Mouse (Mus musculus): ENCODE results near the gene Cachd1. TPM values are rescaled to one million over a fixed set of nuclear protein-coding genes. Genes with fewer than 3 reads are reported as not detected.

Gene Cachd1
- total and polyA plus RNA-seq, 3 experiments = 6.1 to 55.2 (median 28.8) TPM

DNA sequence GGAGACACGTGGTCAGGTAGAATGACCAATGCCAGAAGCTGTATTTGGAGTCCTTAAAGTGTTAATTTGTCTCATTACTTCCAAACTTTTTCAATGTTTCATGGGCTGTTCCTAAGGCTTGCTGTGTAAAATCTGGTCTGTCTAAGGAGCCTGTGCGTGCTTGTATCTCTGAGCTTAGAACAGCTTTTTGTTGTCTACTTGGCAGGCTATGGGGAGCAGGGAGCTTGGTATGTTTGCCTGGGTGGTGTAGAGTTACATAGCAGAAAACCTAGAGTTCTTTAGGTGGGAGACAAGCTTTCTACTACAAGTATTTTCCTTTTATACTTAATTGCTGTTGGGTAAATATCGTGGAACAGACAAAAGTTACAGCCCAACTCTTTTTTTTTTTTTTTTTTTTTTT, 150.1 kb downstream of the Cachd1 start:
- no peak overlapping the region for H3K4me3 ChIP-seq (ENCODE audit: low read depth, low read length)
- H3K9me3 ChIP-seq (replicated peaks) = no peaks in the 10 kb centered on the region
- no peaks in the 10 kb centered on the region for H3K36me3 ChIP-seq (replicated peaks)
- no peak for DNase-seq (ENCODE audit: low spot score)
- H3K27me3 ChIP-seq (ENCODE audit: insufficient read depth, low read length) = peaks cover 2% of the 10 kb centered on the region; the same call in 1 of the 2 replicates
- TF ChIP-seq GATA2 (IDR thresholded peaks at IDR 0.05; ENCODE audit: borderline replicate concordance, low read depth, low read length) = no peak
- TF ChIP-seq TAL1 (conservative IDR thresholded peaks at IDR 0.05; ENCODE audit: low read depth, low read length) = no peak
- TF ChIP-seq CTCF (IDR thresholded peaks at IDR 0.05; ENCODE audit: low read depth, low read length) = no peak
- no peak for TF ChIP-seq POLR2AphosphoS5 (IDR thresholded peaks at IDR 0.05; ENCODE audit: insufficient replicate concordance, low read depth, low read length)
- TF ChIP-seq GATA1 (IDR thresholded peaks at IDR 0.05; ENCODE audit: borderline replicate concordance, low read length) = no peak
- no peak for ATAC-seq (ENCODE audit: extremely low read depth, insufficient number of reproducible peaks, low FRiP score, poor library complexity, severe bottlenecking)
- no peaks in the 10 kb centered on the region for H3K4me1 ChIP-seq (ENCODE audit: insufficient read depth, low read depth, low read length)

DNA sequence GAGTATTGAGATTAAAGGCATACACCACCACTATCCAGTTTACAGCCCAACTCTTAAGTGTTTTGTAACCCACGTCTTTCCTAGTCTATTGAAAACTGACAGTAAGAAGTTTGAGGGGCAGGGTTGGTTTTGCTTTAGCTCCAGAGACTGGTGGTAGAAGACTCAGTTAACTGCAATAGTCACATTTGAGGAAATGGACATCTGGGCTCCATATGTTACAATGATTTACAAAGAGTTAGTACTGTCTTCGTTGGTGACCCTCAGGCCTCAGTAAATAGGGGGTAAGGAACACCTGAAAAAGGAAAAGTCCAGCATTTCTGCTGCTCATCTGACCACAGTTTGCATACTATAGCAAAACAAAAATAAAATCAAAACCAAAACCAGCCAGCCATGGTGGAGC, 150.6 kb downstream of the Cachd1 start:
- no peak for DNase-seq (ENCODE audit: low spot score)
- Histone ChIP-seq H3K27me3 (ENCODE audit: insufficient read depth, low read length) (peaks cover 2% of the 10 kb centered on the region; the same call in 1 of the 2 replicates), H3K36me3 (replicated peaks) (no peaks in the 10 kb centered on the region), H3K4me3 (ENCODE audit: low read depth, low read length) (no peak overlapping the region), H3K9me3 (replicated peaks) (no peaks in the 10 kb centered on the region), H3K4me1 (ENCODE audit: insufficient read depth, low read depth, low read length) (no peaks in the 10 kb centered on the region)
- TF ChIP-seq CTCF (IDR thresholded peaks at IDR 0.05; ENCODE audit: low read depth, low read length) = no peak
- no peak for TF ChIP-seq GATA1 (IDR thresholded peaks at IDR 0.05; ENCODE audit: borderline replicate concordance, low read length)
- TF ChIP-seq TAL1 (conservative IDR thresholded peaks at IDR 0.05; ENCODE audit: low read depth, low read length) = no peak
- TF ChIP-seq GATA2 (IDR thresholded peaks at IDR 0.05; ENCODE audit: borderline replicate concordance, low read depth, low read length) = no peak
- no peak for TF ChIP-seq POLR2AphosphoS5 (IDR thresholded peaks at IDR 0.05; ENCODE audit: insufficient replicate concordance, low read depth, low read length)
- ATAC-seq (ENCODE audit: extremely low read depth, insufficient number of reproducible peaks, low FRiP score, poor library complexity, severe bottlenecking) = no peak

DNA sequence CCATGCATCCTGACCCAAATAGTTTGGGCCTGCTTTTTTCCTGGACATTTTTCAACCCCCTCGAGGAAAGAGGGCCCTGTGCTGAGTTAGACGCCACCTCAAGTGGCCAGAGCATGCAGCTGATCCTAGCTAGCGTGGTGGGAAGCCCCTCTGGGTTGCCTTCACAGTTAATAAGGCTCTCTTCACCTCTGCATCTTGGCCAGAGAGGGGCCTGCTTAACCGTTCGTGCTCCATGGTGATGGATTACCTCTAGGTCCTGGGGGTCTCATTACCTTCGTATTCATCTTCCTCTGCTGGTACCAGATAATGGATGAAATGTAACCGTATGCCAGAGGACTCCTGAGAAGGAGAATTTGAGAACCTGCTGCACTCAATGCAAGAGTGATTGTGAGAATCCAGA, 167.2 kb downstream of the Cachd1 start:
- Histone ChIP-seq H3K9me3 (replicated peaks) (no peaks in the 10 kb centered on the region), H3K36me3 (replicated peaks) (no peaks in the 10 kb centered on the region), H3K4me1 (ENCODE audit: insufficient read depth, low read depth, low read length) (no peaks in the 10 kb centered on the region), H3K27me3 (ENCODE audit: insufficient read depth, low read length) (no peaks in the 10 kb centered on the region), H3K4me3 (ENCODE audit: low read depth, low read length) (no peak overlapping the region)
- DNase-seq (ENCODE audit: low spot score) = no peak
- TF ChIP-seq TAL1 (conservative IDR thresholded peaks at IDR 0.05; ENCODE audit: low read depth, low read length) = no peak
- TF ChIP-seq GATA2 (IDR thresholded peaks at IDR 0.05; ENCODE audit: borderline replicate concordance, low read depth, low read length) = no peak
- no peak for TF ChIP-seq GATA1 (IDR thresholded peaks at IDR 0.05; ENCODE audit: borderline replicate concordance, low read length)
- TF ChIP-seq POLR2AphosphoS5 (IDR thresholded peaks at IDR 0.05; ENCODE audit: insufficient replicate concordance, low read depth, low read length) = no peak
- no peak for TF ChIP-seq CTCF (IDR thresholded peaks at IDR 0.05; ENCODE audit: low read depth, low read length)
- ATAC-seq (ENCODE audit: extremely low read depth, insufficient number of reproducible peaks, low FRiP score, poor library complexity, severe bottlenecking) = no peak

DNA sequence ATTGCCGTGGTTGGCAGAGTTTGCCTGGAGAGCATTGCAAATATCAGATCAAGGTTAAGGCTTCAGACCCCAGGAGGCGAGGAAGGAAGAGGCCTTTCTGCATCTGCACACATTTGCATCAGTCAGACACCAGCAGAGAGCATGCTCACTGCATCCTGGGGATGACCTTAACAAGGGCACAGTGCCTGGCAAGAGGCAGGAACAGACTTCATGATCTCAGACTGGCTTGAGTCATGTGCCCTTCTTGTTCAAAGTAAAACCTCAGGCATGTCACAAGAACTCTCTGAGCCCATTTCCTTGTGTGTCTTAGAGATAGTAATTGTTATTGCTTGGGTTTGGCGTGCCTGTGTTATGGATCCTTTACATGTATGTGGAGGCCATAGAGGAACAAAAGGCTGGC, 167.8 kb downstream of the Cachd1 start:
- H3K27me3 ChIP-seq (ENCODE audit: insufficient read depth, low read length) = no peaks in the 10 kb centered on the region
- no peaks in the 10 kb centered on the region for H3K36me3 ChIP-seq (replicated peaks)
- H3K4me3 ChIP-seq (ENCODE audit: low read depth, low read length) = no peak overlapping the region
- DNase-seq (ENCODE audit: low spot score) = no peak
- H3K9me3 ChIP-seq (replicated peaks) = no peaks in the 10 kb centered on the region
- ATAC-seq (ENCODE audit: extremely low read depth, insufficient number of reproducible peaks, low FRiP score, poor library complexity, severe bottlenecking) = no peak
- TF ChIP-seq TAL1 (conservative IDR thresholded peaks at IDR 0.05; ENCODE audit: low read depth, low read length) (no peak), GATA2 (IDR thresholded peaks at IDR 0.05; ENCODE audit: borderline replicate concordance, low read depth, low read length) (no peak), POLR2AphosphoS5 (IDR thresholded peaks at IDR 0.05; ENCODE audit: insufficient replicate concordance, low read depth, low read length) (no peak), CTCF (IDR thresholded peaks at IDR 0.05; ENCODE audit: low read depth, low read length) (no peak), GATA1 (IDR thresholded peaks at IDR 0.05; ENCODE audit: borderline replicate concordance, low read length) (no peak)
- H3K4me1 ChIP-seq (ENCODE audit: insufficient read depth, low read depth, low read length) = no peaks in the 10 kb centered on the region

DNA sequence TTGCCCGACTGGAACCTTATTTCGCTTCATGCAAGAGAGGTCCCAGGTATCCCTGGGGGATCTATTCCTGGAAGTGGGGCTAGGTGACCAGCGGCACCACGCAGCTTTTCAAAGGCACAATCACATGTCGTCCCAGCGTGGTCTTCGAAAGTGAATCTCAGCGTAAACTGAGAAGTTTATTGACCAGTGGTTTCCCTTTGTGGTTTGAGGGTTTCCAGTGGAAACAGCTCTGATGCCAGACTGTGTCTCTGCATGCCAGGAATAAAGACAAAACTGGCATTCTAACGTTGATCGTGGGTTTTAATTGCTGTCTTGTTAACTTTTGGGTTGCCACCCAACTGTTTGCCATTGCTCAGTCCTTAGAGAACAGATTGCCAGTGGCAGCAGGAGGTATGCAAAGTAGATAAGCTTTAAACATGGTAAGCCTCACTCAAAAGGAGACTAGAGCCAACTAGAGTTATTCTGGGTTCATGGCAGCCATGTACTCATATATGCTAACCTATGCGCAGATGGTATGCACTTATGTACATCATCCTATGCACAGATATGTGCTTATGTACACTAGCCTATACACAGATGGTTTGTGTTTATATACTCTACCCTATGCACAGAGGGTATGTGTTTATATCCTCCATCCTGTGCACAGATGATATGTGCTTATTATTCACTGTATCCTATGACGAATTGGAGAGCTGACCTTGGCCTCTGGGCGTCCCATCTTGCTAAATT, 168.9 kb downstream of the Cachd1 start:
- DNase-seq (ENCODE audit: low spot score) (no peak), ATAC-seq (ENCODE audit: extremely low read depth, insufficient number of reproducible peaks, low FRiP score, poor library complexity, severe bottlenecking) (no peak)
- no peaks in the 10 kb centered on the region; the same call in 1 of the 2 replicates for H3K27me3 ChIP-seq (ENCODE audit: insufficient read depth, low read length)
- no peaks in the 10 kb centered on the region for H3K36me3 ChIP-seq (replicated peaks)
- no peaks in the 10 kb centered on the region for H3K9me3 ChIP-seq (replicated peaks)
- TF ChIP-seq TAL1 (conservative IDR thresholded peaks at IDR 0.05; ENCODE audit: low read depth, low read length) (no peak), CTCF (IDR thresholded peaks at IDR 0.05; ENCODE audit: low read depth, low read length) (no peak), GATA1 (IDR thresholded peaks at IDR 0.05; ENCODE audit: borderline replicate concordance, low read length) (no peak), POLR2AphosphoS5 (IDR thresholded peaks at IDR 0.05; ENCODE audit: insufficient replicate concordance, low read depth, low read length) (no peak), GATA2 (IDR thresholded peaks at IDR 0.05; ENCODE audit: borderline replicate concordance, low read depth, low read length) (no peak)
- H3K4me1 ChIP-seq (ENCODE audit: insufficient read depth, low read depth, low read length) = no peaks in the 10 kb centered on the region
- no peak overlapping the region for H3K4me3 ChIP-seq (ENCODE audit: low read depth, low read length)

DNA sequence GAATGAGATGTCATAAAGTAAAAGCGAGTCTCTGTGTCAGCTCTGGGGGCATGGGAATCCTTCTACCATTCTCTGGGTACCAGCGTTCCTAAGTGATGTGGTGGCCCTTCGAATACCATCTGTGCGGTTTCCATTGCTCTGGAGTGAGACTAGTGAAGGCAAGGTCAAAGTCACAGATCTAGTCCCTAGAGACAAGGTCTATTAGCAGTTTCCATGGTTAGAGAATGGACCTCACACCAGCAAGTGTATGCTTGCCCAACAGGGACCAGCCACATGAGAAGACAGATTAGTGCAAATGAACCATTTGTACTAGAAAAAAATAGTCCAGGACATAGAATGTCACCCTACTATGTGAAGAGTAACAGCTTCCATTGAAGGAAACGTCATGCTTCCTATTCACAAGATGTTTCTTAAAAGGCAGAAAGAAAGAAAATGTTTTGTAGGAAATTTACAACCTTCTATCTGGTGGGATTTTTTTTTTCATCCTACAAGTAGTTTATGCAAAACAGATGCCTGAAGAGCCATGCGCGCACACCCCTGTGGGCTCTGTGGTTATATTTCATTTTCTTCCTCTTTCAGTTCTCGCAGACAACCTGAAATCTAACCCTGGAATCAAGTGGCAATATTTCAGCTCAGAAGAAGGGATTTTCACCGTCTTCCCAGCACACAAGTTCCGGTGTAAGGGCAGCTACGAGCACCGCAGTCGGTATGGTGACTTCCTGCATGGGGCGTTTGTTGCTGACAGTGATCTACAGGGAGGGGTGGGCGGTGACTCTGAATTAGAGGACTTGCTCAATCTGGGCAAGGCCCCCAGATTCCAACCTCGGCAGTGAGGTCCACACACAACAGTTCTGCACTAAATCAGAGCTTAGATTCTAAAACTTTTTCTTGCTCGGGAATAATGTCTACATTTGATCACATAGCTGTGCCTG, 172.3 kb downstream of the Cachd1 start:
- Histone ChIP-seq H3K4me1 (ENCODE audit: insufficient read depth, low read depth, low read length) (no peaks in the 10 kb centered on the region), H3K36me3 (replicated peaks) (no peaks in the 10 kb centered on the region), H3K4me3 (ENCODE audit: low read depth, low read length) (no peak overlapping the region), H3K9me3 (replicated peaks) (no peaks in the 10 kb centered on the region), H3K27me3 (ENCODE audit: insufficient read depth, low read length) (no peaks in the 10 kb centered on the region; the same call in 1 of the 2 replicates)
- ATAC-seq (ENCODE audit: extremely low read depth, insufficient number of reproducible peaks, low FRiP score, poor library complexity, severe bottlenecking) (no peak), DNase-seq (ENCODE audit: low spot score) (no peak)
- TF ChIP-seq CTCF (IDR thresholded peaks at IDR 0.05; ENCODE audit: low read depth, low read length) (no peak), TAL1 (conservative IDR thresholded peaks at IDR 0.05; ENCODE audit: low read depth, low read length) (no peak), POLR2AphosphoS5 (IDR thresholded peaks at IDR 0.05; ENCODE audit: insufficient replicate concordance, low read depth, low read length) (no peak), GATA1 (IDR thresholded peaks at IDR 0.05; ENCODE audit: borderline replicate concordance, low read length) (no peak), GATA2 (IDR thresholded peaks at IDR 0.05; ENCODE audit: borderline replicate concordance, low read depth, low read length) (no peak)

All from G1E (cell line).